Mouse (Mus musculus): Measurements from ENCODE around the gene Gprin3.

Gene Gprin3

DNA sequence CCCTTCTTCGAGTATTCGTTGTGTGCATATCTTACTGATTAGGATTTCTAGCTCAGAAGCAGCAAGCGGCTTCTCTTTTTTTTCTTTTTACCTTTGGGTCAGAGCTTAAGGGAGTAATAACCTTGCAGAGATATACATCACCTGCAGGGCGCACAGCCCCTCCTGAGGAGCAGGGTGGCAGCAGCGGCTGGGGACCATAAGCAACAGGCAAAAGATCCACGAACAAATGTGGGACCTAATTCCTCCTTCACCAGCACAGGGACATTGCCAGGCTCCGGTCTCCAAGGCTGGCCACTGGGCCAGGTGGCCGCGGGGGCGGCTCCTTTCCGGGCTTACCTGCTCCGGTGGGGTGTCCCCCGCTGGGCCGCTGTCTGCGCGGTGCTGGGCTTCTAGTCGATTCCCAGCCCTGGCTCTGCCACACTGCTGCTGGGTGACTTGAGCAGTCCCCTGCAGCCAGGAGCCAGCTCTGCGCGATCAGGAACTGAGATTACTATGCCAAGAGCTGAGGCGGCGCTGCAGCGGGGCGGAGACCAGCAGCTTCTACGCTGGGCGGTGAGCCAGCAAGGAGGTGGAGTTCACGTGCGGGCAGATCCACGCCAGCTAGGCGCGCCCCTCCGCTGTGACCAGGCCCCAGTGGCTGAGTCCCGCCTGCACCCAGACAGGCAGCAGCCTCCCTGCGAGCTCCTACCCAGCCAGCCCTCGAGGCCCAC lies at the start of gene Gprin3:
TSS of gene Gprin3 (minus strand) at position 471 of the 710 bp plus-strand sequence.
- no peak for DNase-seq (ENCODE audit: low read depth, low spot score)

DNA sequence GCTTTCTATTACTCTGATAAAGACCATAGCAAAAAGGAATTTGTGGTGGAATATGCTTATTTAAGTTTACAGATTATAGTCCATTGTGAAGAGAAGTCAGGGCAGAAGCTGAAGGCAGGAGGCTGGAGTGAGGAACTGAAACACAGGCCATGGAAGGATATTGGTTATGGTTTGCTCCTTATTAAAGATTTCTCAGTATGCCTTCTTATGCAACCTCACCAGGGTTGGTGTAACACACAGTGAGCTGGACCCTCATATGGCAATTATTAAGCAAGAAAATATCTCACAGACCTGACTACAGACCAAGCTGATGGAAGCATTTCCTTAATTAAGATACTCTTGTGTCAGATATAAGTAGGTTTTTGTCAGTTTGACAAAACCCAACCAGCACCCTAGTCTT lies 32.8 kb upstream of the Gprin3 start:
- DNase-seq (ENCODE audit: low read depth, low spot score), result no peak

DNA sequence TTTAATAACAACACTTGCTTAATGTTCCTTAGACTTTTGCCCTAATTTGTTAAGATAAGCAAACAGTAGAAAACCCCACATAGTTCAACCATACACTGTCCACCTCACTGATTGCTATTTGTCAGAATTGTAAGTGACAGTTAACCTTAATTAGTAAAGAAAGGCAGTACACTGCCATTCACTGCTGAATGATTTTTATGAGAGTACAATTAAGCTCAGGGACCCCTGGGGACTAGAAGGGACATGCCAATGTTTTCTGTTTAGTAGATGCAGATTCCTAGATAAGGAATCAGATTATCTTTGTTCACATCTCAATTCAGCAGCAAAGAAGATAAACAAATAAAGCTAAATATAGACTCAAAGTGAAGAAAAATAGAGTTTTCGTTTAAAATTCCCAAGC lies 30.0 kb upstream of the Gprin3 start:
- no peak for DNase-seq (ENCODE audit: low read depth, low spot score)

DNA sequence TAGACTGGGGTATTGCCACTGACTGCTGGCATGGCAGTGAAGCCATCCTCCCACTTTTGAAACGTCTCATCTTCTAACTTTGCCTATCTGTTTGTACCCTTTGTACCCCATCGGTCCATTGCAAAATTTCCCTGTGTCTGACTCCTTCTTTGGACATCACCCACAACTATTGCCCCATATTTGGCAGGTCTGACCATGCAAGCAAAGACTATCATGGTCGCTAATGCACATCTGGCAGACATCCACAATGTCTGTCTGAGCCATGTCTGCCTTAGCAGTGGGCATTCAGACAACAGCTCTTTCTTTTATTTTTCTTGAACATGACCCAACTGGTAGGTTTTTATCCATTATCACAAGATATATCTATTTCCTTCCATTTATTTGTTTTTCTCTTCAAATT lies 25.3 kb upstream of the Gprin3 start:
- DNase-seq (ENCODE audit: low read depth, low spot score), result no peak

DNA sequence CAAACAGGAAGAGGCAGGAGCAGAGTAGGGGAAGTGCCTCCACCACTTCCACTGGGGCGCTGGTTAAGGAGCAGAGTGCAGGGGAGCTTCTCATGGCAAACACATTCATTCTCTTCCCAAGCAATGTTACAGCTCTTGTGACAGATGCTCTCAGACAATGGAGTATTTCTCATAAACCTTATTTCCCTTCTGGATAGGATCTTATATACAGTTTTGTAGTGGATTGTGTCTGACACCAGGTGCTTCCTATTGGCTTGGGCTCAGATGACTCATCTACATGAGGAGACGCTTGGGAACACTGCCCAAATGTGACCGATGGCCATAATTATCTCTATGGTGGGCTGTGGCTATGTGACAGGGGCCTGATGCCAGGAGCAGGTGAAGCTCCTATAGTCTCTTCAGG lies 19.0 kb upstream of the Gprin3 start:
- DNase-seq (ENCODE audit: low read depth, low spot score), result no peak

DNA sequence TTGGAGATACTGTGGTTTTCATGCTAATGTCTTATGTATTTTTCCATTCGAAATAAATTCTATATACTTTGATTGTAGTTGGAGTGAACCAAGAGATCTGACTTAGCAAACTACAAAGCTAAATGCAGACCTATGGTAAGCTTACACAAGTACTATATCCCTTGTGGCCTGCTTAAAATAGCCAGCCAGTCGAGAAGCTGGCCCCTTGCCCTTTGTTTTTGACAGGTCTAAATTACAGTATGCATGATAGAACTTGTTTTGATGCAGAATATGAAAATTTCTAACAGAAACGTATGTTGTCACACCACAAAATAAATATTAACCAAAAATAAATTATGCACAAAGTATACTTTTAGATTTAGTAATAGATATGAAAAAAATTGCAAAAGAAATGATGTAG lies 9.8 kb upstream of the Gprin3 start:
- DNase-seq (ENCODE audit: low read depth, low spot score), result no peak

DNA sequence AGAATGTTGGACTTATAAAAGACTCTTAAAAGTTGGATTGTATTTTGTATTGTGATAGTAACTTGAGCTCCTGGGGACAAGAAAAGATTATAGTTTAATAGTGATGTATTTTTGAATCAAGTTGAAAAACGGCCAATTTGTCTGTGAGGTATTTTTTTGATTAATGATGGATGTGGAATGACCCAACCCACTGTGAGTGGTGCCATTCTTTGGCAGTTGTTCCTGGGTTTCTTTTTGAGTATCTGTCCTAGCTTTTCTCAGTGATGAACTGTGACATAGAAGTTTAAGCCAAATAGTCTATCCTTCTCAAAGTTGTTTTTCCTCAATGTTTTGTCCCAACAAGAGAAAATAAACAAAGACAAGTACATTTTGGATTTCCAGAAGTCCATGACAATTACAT lies 7.0 kb upstream of the Gprin3 start:
- no peak for DNase-seq (ENCODE audit: low read depth, low spot score)

DNA sequence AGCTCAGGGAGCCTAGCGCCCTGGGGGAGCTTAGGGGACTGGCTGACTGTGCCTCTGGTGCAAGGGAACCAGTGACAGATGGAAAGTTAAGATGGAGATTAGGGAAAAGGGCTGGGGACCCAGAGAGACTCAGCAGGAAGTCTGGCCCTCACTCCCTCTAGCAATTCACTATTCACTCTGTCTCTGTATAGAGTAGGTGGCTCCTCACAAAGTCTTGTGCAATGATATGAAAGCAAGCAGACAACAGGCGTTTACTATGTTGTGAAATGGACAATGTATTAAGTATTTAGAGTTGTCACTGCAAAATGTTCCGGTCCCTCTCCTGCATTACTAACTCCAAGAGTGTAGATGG lies 416 bp upstream of the Gprin3 start:
- no peak for DNase-seq (ENCODE audit: low read depth, low spot score)

DNA sequence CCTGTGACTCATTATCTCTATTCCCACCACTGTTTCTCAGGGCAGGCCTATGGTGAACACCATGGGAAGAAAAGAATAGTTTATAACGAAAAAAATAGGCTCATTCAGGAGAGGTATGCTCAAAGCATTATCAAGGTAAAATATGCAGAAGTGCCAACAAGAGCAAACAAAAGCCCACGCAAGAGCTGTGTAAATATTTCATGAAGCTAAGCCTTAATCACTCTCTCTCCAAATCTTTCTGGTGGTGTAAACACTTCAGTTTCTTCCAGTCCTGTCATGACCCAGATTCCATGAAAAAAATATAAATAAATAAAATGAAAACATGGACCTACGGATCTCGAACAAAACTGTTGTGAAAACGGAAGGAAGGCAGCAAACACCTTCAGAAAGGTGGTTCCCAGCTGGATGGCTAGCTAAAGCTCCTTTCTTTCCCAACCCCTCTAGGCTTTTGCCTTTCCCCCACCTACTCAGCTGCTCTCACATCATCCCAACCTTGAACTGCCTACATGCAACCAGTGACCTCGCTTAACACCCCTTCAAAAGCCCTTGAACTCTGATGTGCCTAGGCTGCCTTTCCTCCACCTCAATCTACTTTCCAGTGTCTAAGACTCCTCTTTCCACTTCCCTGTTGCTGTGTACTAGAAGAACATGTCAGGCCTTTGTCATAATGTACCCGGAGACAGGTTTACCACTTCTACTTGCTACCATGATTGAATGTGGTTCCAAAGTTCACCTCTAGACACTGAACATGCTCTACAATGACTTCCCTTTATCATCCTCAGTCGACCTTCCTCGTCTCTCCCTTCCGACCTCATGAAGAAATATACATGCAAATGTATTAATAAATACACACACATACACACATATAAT lies 988 bp downstream of the Gprin3 start:
- DNase-seq (ENCODE audit: low read depth, low spot score), result no peak

DNA sequence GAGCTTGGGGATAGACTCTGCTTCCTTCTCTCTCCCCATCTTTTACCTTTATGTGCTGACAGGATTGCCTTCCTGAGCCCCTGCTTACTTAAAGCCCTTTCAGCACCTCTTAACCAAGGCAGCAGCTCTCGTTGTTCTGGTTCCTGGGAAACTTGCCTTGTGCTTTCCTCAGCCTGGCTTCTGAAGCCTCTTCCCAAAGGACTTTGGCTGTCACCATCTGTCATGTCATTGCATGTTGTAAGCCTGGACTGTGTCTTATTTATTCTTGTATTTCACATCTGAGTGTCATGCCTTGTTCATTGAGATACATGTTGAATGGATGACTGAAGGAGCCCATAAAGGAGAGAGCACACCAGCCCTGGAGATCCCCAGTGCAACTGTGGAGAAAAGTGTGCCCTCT lies 2.3 kb downstream of the Gprin3 start:
- DNase-seq (ENCODE audit: low read depth, low spot score), result no peak

DNA sequence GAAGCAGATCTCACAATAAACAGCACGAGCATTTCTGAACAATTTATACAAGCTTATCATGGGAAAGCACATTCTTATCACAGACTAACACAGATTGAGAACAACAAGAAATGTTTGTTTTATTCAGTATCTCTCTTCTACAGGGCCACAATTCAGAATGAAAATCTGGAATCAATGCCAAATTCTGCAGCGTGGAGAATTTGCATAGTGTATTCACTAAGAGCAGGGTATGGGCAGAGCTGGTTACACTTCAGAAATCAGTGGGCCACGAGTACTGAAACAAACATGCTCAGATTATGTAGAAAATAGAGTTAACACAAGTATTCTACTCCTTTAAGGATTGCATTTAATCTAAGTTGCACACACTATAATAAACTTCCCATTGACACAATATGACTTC lies 6.8 kb downstream of the Gprin3 start:
- DNase-seq (ENCODE audit: low read depth, low spot score), result no peak

DNA sequence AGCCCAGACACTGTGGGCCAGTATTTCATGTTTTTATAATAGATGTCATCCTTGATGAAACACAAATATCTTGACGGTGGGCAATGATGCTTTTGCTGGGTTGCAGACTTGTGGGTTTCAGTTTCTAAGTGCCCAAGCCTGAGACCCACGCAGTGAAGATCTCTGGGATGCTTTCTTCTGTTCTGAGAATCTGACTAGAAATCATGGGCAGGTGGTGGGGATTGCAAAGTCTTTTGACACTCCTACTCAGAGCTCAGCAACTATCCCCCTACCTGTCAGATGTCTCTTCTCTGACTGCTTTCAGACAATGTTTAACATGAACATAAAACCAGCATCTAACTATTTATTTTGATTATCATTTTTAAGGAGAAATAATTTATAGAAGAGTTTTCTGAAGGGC lies 7.4 kb downstream of the Gprin3 start:
- DNase-seq (ENCODE audit: low read depth, low spot score), result no peak

DNA sequence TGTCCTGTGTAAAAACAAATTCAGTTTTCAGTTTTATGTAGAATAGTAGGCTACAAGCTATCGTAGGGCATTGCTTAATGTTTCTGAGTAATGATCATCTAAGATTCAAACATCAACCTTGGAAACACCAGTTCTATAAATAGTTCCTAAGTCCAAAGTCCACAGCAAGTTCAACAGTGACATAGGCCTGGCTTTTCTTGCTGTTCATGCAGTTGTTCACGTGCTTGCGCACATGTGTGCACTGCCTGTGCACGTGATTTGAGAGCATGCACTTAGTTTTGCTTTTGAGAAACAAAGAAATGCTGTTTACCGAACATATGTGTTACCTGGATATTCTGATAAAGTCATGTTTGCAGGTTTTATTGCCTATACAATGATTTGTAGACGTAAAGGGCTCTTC lies 11.3 kb downstream of the Gprin3 start:
- no peak for DNase-seq (ENCODE audit: low read depth, low spot score)

DNA sequence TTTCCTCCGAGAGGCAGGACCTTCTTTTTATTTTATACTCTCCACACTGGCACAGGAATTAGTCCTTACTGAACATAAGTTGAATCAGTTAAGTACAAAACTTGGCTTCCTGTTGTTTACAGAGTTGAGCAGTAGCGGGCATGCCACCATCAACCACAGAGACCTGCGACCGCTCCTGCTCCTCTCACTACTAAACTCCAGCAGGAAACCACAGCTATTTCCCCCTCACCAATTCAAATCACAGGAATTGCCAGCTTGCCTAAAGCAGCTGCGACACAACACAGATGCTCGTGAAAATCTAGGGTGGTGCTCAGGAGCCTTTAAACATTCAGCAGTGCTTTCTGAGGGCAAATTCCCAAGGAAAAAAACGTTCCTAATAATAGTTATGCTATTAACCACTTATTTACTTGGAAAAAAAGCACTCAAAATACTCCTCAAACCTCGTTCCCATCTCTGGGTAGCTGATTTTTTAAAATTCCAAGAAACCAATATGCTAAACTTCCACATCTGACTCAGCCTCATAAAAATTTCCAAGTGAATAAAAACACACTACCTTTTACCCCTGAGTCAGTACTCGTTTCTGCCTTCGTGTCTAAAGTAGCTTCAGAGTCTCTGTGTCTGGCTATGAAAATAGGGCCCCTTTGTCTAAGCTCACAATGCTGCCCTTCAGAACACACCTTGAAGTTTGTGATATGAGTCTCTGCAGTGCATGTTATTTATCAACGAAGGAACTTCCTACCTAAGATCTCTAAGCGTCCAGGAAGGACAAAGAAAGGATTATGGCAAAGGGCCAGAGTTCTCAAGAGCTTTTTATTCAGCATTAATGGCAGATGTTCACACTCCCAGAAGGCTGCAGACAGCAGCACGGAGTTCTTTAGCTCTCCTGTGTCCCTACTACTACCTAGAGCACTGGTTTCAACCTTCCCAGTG lies 13.4 kb downstream of the Gprin3 start:
- DNase-seq (ENCODE audit: low read depth, low spot score), result no peak

DNA sequence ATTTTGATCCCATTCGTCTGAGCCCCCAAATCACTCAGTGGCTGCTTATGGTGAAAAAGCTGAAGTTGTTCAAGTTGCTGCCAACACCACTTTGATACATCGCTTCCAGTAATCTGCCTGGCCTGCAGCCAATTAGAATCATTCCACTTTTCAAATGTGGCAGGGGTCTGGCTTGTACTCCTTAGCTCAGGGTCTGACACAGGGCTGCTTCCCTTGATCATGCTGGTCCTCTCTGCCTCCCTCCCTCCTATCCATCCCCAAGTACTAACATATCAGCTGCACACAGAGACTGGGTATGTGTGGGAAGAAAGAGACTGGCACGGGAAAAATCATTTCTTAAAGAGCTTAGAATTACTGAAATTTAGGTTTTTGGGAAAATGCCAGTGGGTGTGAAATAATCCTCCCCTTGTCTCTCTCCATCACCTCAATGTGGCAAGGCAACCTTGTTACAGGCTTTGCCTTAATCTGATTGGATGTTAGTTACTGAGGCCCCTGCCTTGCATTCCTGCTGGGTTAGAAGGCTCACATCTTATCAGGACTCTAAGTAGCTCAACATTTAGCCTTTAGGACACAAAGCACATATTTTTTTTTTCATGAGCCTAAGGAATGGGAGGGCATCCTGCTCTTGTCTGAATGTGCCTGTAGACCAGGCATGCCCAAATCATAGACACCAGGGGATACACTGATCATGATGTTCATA lies 16.9 kb downstream of the Gprin3 start:
- DNase-seq (ENCODE audit: low read depth, low spot score), result no peak

DNA sequence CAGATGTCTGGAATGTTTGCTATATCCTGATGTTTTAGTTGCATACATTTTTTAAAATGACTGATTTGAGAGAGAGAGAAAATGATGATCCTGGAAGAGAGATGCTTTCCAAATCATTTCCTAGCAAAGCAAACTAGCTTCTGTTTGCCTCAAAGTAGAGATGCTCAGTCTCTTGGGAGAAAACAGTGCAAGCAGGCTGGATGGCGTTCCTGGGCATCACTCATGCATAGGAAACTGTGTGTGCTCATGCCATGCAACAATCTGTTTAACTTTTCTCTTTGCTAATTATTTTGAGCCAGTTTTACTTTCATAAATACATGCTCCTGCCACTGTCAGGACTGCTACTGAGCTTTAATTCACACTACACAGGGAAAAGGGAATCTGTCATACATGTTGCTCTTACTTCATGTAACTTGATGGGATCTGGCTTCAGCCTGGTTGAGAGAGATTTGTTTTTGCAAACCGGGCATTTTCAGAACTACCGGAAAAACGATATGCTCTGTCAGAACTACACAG lies 18.6 kb downstream of the Gprin3 start:
- no peak for DNase-seq (ENCODE audit: low read depth, low spot score)

DNA sequence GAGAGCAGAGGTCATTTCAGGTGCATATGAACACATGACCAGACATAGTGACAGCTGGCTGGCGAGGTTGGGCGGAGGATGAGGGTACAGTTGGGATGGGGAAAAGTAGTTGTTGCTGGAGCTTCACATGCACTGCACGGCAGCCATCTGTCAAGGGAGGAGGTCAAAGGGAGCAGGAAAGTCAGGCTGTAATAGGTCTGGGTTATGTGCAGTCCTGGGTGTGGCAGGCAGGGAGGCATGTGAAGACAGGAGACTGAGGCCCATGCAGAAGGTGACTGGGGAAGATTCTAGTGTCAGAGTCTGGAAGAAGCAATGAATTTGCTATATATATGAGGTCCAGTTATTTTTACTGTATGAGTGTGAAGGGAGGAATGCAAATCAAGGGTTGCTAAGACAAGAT lies 35.9 kb downstream of the Gprin3 start:
- DNase-seq (ENCODE audit: low read depth, low spot score), result no peak

DNA sequence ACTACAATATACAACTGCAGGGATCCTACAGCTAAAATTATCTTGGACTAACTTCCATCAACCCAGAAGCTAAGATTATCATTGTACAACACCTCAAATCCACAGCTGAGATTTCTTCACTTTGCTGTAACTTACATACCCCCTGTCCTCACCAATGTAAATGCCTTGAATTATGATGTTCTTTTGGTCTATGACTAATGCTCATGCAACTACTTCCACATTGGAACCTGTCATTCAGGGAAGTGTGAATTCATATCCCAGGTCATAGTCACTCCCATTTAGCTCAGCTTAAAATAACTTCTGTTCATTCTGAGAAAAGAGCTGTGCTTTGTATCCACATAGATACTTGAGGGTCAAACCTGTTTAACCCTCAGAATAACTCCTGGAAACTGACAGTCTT lies 60.8 kb downstream of the Gprin3 start:
- DNase-seq (ENCODE audit: low read depth, low spot score), result no peak

DNA sequence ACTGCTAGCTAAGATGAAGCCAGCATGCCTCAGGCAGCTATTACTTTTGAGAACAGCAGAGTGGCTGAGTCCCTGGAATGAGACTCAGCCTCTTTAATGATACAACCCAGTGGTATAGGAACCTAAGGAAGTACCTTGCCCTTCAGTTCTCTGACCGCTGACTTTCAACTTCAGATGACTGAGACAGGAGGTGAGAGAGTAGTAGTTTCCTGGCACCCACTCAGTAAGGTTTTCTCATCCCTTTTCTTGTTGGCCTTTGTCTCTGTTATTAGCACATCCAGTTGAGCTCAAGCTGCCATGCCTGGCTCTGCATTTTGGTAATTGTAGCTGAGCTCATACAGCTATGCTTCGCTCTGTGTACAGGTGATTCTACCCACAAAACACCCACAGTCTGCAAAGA lies 62.8 kb downstream of the Gprin3 start:
- no peak for DNase-seq (ENCODE audit: low read depth, low spot score)

DNA sequence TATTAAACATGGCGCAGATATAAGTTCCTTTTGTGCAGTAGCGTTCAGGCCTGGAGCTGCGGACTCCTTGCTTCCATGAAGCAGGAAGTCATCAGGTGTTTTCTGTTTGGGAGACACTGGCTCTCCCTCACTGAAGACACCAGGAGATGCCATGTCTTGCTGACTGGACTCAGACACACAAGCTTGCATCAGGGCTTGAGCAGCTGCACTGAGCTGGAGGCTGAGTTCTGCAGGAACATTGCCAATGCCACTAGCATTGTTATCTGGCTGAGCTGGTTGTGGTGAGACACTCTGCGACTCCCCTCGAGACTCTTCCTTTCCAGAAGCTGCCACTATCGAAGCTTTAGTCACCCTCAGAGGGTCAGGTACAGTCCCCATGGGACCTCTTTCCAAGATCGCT lies 71.2 kb downstream of the Gprin3 start:
- no peak for DNase-seq (ENCODE audit: low read depth, low spot score)

DNA sequence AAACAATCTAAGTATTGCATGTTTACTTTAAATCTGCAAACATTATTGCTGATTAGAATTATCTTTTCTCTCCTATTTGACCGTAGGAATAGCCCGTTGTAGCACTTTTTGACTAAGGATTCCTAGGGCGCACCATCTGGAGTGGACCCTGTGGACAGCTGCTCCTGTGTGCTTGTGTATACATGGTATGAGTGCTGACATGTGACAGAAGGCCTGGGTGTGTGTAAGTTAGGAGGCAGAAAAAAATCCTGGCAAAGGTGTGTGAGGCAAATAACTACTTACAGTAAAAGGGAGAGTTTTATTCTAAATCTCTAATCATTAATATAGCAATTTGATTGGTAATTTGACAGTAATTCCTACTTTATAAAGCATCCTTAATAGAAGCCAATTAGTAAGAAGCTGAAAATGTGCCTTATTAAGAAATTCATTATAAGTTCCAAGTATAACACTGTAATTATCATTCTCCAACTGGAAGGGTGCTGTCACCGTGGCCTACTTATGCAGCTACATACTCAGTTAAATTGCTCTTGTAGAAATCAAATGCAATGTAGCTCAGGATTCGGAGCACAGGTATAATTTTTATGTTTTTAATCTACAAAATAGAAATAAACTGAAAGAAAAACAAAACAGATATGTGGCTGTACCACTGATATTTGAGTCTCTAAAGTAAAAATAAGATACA lies 74.8 kb downstream of the Gprin3 start:
- no peak for DNase-seq (ENCODE audit: low read depth, low spot score)

Measured in c-Kit-negative CD71-positive TER-119-positive erythroid progenitor cells, embryonic 14.5 days (primary cell).